Mouse (Mus musculus) thymus, postnatal 36 days (tissue): ENCODE results near the gene Timeless.

Experiments used
- DNase-seq, 2 experiments: peaks; one replicate each; pipeline ENCODE4 v3.0.0; 2022; ENCODE audit warnings: mixed read lengths in 2 of 2

The Timeless gene

GRCm38 (mm10) chr10:128298243-128298642 is 66.4 kb downstream of the Timeless start:
- no peak for DNase-seq

- DNase-seq = no peak
These were observed 66.9 kb downstream of the Timeless start, which contains the start of gene Il23a for GRCm38 (mm10) chr10:128298702-128299171. TSS of gene Il23a (minus strand) at chr10:128298752.

- no peak for DNase-seq
These were observed 70.5 kb downstream of the Timeless start for GRCm38 (mm10) chr10:128302357-128302756.
